Mouse (Mus musculus) heart, postnatal 36 days (tissue): ENCODE results near the gene Dyrk1a. TPM values are rescaled to one million over a fixed set of nuclear protein-coding genes. Genes with fewer than 3 reads are reported as not detected.

Experiments used
- DNase-seq, 2 experiments: peaks; one replicate each; pipeline ENCODE4 v3.0.0; 2021 to 2022
- intact Hi-C: fragments of 180-260 bp; cut with DNase I; formaldehyde crosslinking; loops from one replicate; pipeline ENCODE4 v1.15.1; 2025
- total RNA-seq, 2 experiments: library from RNA; stranded (reverse); gene quantifications; 2 replicates each; pipeline ENCODE4 v1.2.3; 2021

The Dyrk1a gene
- total RNA-seq, 2 experiments from 2014 or later, result 64.4 to 71.8 TPM

DNA sequence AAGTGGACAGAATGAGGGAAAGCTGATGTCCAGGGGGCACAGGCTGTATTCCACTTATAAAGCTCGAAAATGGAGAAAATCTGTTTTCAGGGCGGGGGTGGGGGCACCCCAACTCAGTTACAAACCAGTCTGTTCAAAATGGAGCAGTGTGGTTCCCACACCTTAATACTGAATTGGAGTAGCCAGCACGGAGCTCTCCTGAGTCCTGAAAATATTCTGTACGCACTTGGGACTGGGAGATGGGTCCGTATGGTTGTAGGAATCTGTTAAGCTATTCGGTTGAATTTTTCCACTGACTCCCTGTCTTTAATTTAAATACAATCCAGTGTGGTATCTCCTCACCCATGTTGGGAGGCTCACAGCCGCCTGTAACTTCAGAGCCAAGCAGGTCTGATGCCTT lies 14.5 kb upstream of the Dyrk1a start:
- DNase-seq, result no peak
- intact Hi-C loops, result no loop called here

DNA sequence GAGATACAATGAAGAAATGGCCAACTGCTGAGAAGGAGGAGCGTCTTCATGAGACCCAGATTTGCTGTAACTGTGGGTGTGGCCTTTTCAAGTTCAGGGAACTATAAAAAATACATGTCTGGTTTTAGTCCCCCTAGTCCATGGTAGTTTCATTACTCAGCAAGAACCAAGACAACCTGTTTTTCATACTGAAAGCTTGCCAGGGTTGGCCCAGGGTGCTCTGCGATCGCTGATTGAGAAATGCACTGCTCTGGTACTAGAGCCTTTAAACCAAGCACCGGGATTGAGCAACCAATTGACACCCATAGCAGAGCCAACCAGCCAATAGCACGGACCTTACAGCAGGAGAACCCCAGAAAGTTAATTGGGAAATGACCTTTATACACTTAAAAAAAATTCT lies 13.6 kb upstream of the Dyrk1a start:
- intact Hi-C loops, result no loop called here

DNA sequence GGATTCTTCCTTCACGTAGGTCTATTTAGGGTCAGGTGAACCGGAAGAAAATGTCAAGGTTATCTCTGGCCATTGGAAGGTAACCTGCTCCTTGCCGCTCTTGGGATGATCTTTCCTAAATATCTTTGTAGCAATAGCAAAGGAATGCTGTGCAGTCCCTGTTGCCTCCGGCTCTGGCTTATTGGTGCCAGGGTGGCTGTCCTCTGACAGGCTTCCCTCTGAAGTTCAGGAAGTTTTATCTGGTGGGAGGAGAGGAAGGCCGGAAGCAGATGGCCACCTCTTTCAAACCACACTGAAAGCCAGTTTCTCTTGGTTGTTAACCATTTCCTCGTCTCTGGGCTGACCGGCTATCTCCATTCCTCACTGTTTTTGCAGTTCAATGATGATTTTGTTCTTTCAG lies 10.5 kb upstream of the Dyrk1a start:
- DNase-seq, result no peak
- intact Hi-C loops, result no loop called here

More for the DNA sequence above, 13.6 kb upstream of the Dyrk1a start:
- no peak for DNase-seq

GRCm38 (mm10) chr16:94559782-94560181 lies 10.0 kb upstream of the Dyrk1a start:
- no peak for DNase-seq
- intact Hi-C loops, result no loop called here

DNA sequence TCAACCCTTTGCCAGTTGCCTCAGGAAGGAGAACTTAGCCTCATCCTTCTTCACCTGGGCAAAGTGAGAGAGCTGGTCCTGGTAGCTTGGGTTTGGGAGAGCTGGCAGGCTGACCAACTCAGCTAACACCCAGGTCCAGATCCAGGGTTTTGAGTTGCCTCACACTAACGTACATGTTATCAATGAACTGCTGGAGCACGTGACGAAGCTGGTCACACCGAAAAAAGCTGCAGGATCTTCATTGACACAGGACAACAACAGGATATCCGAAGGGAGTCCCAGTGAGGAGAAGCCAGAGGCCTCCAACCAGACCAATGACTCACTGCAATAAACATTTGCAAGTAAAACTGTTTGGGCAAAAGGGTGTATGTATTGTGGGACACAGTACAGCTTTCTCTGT lies 9.2 kb upstream of the Dyrk1a start:
- intact Hi-C loops, result no loop called here
- no peak for DNase-seq

GRCm38 (mm10) chr16:94566124-94566523 lies 3.7 kb upstream of the Dyrk1a start:
- intact Hi-C loops, result loop anchor here (5.0 kb wide), 2 partner anchors 94 to 194 kb away; partner anchors contain the start of genes Pigp and Ttc3
- DNase-seq, result no peak

GRCm38 (mm10) chr16:94566834-94567585 lies 2.8 kb upstream of the Dyrk1a start:
- DNase-seq, result no peak
- intact Hi-C loops, result loop anchor here (5.0 kb wide), 2 partner anchors 95 to 195 kb away; partner anchors contain the start of genes Pigp and Ttc3

DNA sequence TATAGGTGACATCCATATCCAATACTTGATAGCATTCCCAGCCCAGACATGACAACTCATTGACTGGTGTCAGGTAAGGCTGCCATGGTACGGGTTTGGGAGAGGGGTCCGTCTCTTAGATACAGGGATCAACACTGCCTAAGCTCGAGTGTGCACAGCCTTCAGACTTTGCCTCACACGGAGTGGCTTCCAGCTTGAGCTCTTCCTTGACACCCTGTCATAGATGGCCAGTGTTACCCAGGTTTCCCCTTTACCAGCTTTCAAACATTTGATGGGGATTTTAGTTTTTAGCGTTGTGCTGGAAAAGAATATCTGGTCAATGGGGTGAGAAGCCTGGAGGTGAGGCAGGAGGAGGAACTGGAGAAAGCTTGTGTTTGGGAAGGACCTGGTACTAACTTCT lies 2.1 kb upstream of the Dyrk1a start:
- no peak for DNase-seq
- intact Hi-C loops, result loop anchor here (1.0 to 5.0 kb wide), 4 partner anchors 27 to 195 kb away; partner anchors contain the start of genes Pigp and Ttc3

GRCm38 (mm10) chr16:94568335-94569228 lies 1.2 kb upstream of the Dyrk1a start:
- intact Hi-C loops, result loop anchor here (1.0 to 5.0 kb wide), 4 partner anchors 28 to 196 kb away; partner anchors contain the start of genes Pigp and Ttc3
- peak in 1 of 2 experiments; percentile 90 for DNase-seq

- DNase-seq, result peak; percentile 71 to 83
- intact Hi-C loops, result loop anchor here (2.0 kb wide), 1 partner anchor 48 kb away; no protein-coding TSS in a partner anchor
Observed at GRCm38 (mm10) chr16:94570361-94571041, 691 bp downstream of the Dyrk1a start.

- no peak for DNase-seq
- intact Hi-C loops, result loop anchor here (2.0 kb wide), 1 partner anchor 47 kb away; no protein-coding TSS in a partner anchor
Observed at GRCm38 (mm10) chr16:94571111-94571993, 1.5 kb downstream of the Dyrk1a start.

- intact Hi-C loops, result no loop called here
- no peak for DNase-seq
Observed at GRCm38 (mm10) chr16:94572422-94572821, 2.6 kb downstream of the Dyrk1a start.

DNA sequence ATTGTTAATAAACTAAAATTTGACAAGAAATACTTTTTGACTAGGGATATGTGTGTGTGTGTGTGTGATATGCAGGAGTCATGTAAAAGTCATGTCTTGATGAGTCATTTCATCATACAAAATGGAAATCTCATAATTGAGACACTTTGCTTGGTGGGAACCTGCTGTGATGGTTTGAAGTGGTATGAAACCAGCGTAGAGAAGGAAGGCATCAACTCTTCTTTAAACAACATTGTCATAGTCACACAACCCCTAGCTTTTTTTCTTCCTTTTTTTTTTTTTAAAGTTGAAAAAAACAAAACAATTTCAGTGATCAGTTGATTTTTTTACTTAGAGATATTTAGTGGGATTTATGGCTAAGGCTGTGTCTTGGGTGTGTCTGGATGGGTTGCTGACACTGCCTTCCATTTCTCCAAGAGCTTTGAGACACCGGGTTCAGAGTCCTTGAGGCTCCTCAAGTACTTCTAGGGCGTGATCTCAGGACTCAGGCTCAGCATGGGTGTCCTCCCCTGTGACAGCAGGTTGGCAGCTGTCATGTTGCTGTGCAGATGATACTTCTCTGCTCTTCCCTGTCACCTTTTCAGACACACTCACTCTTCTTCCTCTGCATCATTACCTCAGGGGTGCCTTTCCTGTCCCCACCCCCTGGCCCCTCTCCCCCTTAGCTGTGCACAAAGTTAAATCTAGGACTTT lies 4.4 kb downstream of the Dyrk1a start:
- intact Hi-C loops, result no loop called here
- DNase-seq, result no peak

- intact Hi-C loops, result no loop called here
Observed at GRCm38 (mm10) chr16:94574718-94575094, 4.9 kb downstream of the Dyrk1a start.

DNA sequence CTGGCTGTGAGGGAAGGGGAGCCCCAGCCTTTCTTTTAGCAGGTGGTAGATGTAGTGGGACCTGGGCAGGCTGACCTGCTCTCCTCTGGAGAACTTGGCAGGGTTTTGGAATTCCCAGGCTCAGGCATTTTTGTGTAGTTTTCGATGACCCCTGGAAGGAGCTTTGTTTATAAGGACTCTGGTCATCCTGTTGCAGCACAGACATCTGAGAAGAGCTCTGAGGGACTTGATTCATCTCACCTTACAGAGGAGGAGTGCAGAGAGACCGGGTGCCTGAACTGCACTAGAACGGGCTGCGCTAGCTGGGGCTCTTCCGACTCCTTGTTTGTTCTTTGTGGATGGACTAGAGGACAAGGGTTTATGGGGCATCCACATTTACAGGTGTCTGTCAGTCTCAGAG lies 5.9 kb downstream of the Dyrk1a start:
- no peak for DNase-seq
- intact Hi-C loops, result no loop called here

More at GRCm38 (mm10) chr16:94574718-94575094, 4.9 kb downstream of the Dyrk1a start:
- no peak for DNase-seq

- no peak for DNase-seq
- intact Hi-C loops, result no loop called here
Observed at GRCm38 (mm10) chr16:94579348-94579747, 9.5 kb downstream of the Dyrk1a start.

- intact Hi-C loops, result no loop called here
- DNase-seq, result no peak
Observed at GRCm38 (mm10) chr16:94580844-94581405, 11.1 kb downstream of the Dyrk1a start.

DNA sequence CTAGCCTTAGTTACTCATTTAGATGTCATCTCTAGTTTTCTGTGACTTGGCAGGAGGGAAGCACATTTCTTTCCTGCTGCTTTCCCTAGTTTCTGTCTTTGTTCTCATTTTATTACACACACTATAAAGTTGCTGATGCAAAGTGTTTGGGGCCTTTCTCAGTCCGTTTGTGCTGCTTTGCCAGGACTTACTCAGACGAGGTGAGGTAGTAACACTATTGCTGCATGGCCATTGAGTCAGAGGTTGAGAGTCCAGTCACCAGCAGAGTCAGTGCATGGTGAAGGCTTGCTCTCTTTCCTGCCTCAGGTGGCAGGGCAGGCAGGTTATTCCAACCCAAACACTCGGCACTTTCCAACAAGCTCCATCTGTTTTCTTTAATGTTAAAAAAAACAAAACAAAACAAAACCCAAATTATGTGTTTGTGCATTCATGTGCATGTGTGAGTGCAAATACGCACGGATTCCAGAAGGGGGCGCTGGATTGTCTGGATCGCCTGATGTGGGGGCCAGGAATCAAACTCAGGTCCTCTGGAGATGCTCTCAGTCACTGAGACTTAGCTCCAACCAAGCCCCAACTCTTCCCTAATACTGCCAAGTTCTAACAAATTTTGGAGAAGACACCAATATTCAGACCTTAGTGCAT lies 16.7 kb downstream of the Dyrk1a start:
- no peak for DNase-seq
- intact Hi-C loops, result no loop called here
